Mouse (Mus musculus): ENCODE measurements around the gene Klf6. TPM values are rescaled to one million over a fixed set of nuclear protein-coding genes. Genes with fewer than 3 reads are reported as not detected.

The Klf6 gene
- polyA plus RNA-seq, 1 experiment from 2014 or later = 82.9 TPM

DNA sequence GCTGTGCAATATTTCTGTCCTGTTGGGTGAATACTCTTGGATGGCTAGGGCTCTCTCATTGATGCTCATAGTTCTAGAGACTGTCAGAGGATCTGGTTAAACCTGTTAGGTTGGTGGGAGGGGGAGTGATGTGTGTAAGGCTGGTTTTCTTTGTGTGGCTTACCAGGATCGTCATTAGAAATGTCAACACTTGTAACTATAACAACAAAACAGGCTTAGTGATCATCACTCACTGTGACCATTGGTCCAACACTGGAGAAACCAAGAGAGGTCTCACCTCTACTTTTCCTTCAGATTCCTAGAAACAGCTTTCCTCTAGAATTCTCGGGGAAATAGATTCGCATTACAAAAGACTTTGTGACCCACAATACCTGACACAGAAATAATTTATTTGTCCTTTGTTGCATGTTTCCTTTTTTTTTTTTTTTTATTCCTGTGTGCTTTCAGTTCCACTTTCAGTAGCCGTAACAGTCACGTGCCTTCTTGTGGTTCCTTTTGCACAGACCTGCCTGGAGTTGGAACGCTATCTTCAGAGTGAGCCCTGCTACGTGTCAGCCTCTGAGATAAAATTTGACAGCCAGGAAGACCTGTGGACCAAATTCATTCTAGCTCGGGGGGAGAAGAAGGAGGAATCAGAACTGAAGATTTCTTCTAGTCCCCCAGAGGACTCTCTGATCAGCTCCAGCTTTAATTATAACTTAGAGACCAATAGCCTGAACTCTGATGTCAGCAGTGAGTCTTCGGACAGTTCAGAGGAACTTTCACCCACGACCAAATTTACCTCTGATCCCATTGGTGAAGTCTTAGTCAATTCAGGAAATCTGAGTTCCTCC lies 3.2 kb downstream of the Klf6 start:
- Histone ChIP-seq H3K27ac (peak overlapping the region; percentile 53; the same call in 1 of the 2 replicates), H3K9me3 (no peaks in the 10 kb centered on the region), H3K36me3 (peaks cover 41% of the 10 kb centered on the region), H3K9ac (no peak overlapping the region), H3K4me3 (peak overlapping the region; percentile 73), H3K27me3 (no peaks in the 10 kb centered on the region), H3K4me2 (peak overlapping the region; percentile 63), H3K4me1 (peaks cover 28% of the 10 kb centered on the region)
- 51% methylated on average over 10 of the region's 10 CpGs for WGBS
- ATAC-seq (ENCODE audit: borderline replicate concordance, extremely low read depth, low FRiP score, low TSS enrichment) = no peak

- H3K4me3 ChIP-seq = peak overlapping the region; percentile 73; the same call in 1 of the 2 replicates
- no peak for ATAC-seq (ENCODE audit: borderline replicate concordance, extremely low read depth, low FRiP score, low TSS enrichment)
- no peaks in the 10 kb centered on the region for H3K9me3 ChIP-seq
- no peak overlapping the region for H3K9ac ChIP-seq
- peak overlapping the region; percentile 63; the same call in 1 of the 2 replicates for H3K4me2 ChIP-seq
- H3K27ac ChIP-seq = no peak overlapping the region
- H3K27me3 ChIP-seq = no peaks in the 10 kb centered on the region
- H3K4me1 ChIP-seq = peaks cover 33% of the 10 kb centered on the region
- peaks cover 41% of the 10 kb centered on the region for H3K36me3 ChIP-seq
- WGBS = 88% methylated on average over 9 of the region's 9 CpGs
Observed at GRCm38 (mm10) chr13:5865098-5865415, 3.8 kb downstream of the Klf6 start.

DNA sequence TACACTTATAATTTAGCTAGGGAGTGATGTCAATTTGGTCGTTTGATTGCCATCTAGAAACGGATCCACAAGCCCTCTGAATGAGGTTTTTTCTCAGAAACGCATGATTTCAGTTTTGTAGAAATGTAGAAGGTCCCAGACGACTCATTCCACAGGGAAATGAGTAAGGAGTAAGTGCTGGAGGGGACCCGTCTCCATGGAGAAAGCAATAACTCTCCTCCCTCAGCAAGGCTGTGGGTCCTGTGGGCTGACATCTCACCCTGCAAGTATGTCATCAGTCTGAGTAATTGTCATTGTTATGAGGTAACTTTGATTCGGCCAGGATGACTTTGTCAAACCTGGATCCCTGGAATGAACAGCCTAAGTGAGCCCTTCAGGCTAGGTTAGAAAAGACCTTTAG lies 4.8 kb downstream of the Klf6 start:
- ATAC-seq (ENCODE audit: borderline replicate concordance, extremely low read depth, low FRiP score, low TSS enrichment) = no peak
- Histone ChIP-seq H3K4me3 (no peak overlapping the region), H3K36me3 (peaks cover 41% of the 10 kb centered on the region), H3K9me3 (no peaks in the 10 kb centered on the region), H3K27me3 (no peaks in the 10 kb centered on the region), H3K4me1 (peaks cover 41% of the 10 kb centered on the region), H3K4me2 (no peak overlapping the region), H3K9ac (no peak overlapping the region), H3K27ac (no peak overlapping the region)
- WGBS = 76% methylated on average over 6 of the region's 6 CpGs

GRCm38 (mm10) chr13:5866532-5866931 lies 5.2 kb downstream of the Klf6 start:
- no peak overlapping the region for H3K4me3 ChIP-seq
- peaks cover 41% of the 10 kb centered on the region for H3K36me3 ChIP-seq
- H3K9ac ChIP-seq = no peak overlapping the region
- no peak overlapping the region for H3K4me2 ChIP-seq
- ATAC-seq (ENCODE audit: borderline replicate concordance, extremely low read depth, low FRiP score, low TSS enrichment) = no peak
- WGBS = 91% methylated on average over 5 of the region's 5 CpGs
- no peaks in the 10 kb centered on the region for H3K27me3 ChIP-seq
- H3K27ac ChIP-seq = no peak overlapping the region
- no peaks in the 10 kb centered on the region for H3K9me3 ChIP-seq
- H3K4me1 ChIP-seq = peaks cover 42% of the 10 kb centered on the region

GRCm38 (mm10) chr13:5868376-5868775 lies 7.1 kb downstream of the Klf6 start:
- ATAC-seq (ENCODE audit: borderline replicate concordance, extremely low read depth, low FRiP score, low TSS enrichment) = no peak
- H3K27me3 ChIP-seq = no peaks in the 10 kb centered on the region
- H3K9me3 ChIP-seq = no peaks in the 10 kb centered on the region
- H3K4me2 ChIP-seq = no peak overlapping the region
- H3K36me3 ChIP-seq = peaks cover 41% of the 10 kb centered on the region
- peaks cover 42% of the 10 kb centered on the region for H3K4me1 ChIP-seq
- no peak overlapping the region for H3K27ac ChIP-seq
- WGBS = 84% methylated on average over 8 of the region's 8 CpGs
- no peak overlapping the region for H3K9ac ChIP-seq
- H3K4me3 ChIP-seq = no peak overlapping the region

GRCm38 (mm10) chr13:5869433-5869832 lies 8.2 kb downstream of the Klf6 start:
- H3K27me3 ChIP-seq = no peaks in the 10 kb centered on the region
- 30% methylated on average over 5 of the region's 5 CpGs for WGBS
- H3K4me2 ChIP-seq = peak overlapping the region; percentile 33; the same call in 1 of the 2 replicates
- no peaks in the 10 kb centered on the region for H3K9me3 ChIP-seq
- H3K9ac ChIP-seq = no peak overlapping the region
- no peak overlapping the region for H3K4me3 ChIP-seq
- ATAC-seq (ENCODE audit: borderline replicate concordance, extremely low read depth, low FRiP score, low TSS enrichment) = peak; percentile 20; the same call in 1 of the 2 replicates
- peak overlapping the region; percentile 85 for H3K27ac ChIP-seq
- peaks cover 41% of the 10 kb centered on the region for H3K36me3 ChIP-seq
- peaks cover 37% of the 10 kb centered on the region for H3K4me1 ChIP-seq

DNA sequence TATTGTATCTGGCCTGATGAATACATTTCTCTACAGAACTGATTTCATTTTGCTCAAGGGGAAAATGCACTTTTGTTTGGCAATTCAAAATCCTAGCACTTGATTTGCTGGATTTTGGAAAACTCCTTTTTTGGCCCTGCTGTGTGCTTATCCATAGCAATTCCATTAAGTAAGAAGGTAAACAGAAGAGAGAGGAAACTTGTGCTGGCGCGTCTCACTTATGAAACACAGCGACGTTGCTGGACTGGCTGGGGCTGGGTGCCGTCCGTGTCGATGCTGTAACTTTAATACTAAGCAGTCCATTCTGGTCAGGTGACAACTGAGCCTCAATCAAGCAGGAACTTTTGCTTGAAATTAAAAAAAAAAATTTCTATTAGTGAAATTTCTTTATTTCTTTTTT lies 8.6 kb downstream of the Klf6 start:
- Histone ChIP-seq H3K9me3 (no peaks in the 10 kb centered on the region), H3K27ac (peak overlapping the region; percentile 85), H3K4me2 (peak overlapping the region; percentile 33; the same call in 1 of the 2 replicates), H3K4me3 (no peak overlapping the region), H3K9ac (no peak overlapping the region), H3K4me1 (peaks cover 34% of the 10 kb centered on the region), H3K36me3 (peaks cover 37% of the 10 kb centered on the region), H3K27me3 (no peaks in the 10 kb centered on the region)
- WGBS = 5% methylated on average over 7 of the region's 7 CpGs
- ATAC-seq (ENCODE audit: borderline replicate concordance, extremely low read depth, low FRiP score, low TSS enrichment) = peak; percentile 79; the same call in 1 of the 2 replicates

DNA sequence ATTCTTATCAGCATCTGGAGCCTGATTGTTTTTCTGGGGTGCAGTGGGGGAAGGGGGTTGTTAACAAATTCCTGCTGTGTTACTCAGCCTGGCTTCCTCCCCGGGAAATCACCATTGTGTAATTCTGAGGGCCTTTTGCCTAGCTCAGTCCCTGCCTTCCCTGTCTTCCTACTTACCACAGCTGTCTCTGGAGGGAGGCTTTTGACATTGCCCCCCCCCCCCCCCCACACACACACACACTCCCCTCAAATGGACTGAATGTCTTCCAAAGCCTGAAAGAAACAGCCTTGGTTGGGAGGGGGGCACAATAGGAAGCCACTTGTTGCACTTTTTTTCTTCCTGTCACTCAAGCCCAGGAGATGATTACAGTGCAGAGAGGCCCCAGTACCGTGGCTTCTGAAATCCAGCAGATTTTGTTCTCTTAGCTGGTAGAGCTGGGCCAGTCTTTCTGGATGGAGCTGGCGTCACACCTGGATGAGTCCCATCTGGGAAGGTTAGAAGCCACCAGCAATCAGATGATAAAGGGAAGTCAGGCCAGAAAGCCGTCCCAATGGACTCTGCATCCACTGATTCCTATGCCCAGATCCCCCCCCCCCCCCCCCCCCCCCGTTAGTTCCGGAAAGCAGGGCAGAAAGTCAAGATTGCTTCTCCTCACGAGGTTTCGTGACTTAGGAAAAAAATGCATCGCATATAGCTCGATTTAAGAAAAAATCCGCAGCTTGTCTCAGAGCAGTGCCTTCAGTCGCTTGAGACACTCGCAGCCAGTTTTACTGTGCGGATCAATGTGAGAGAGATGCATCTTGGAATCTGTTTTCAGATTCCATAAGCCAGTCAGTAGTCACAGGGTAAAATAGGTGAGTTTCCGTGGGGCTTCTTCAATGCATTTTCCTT lies 9.3 kb downstream of the Klf6 start:
- H3K4me2 ChIP-seq = peak overlapping the region; percentile 6
- H3K4me3 ChIP-seq = no peak overlapping the region
- peak overlapping the region; percentile 54 for H3K27ac ChIP-seq
- H3K27me3 ChIP-seq = no peaks in the 10 kb centered on the region
- no peaks in the 10 kb centered on the region for H3K9me3 ChIP-seq
- peaks cover 30% of the 10 kb centered on the region for H3K36me3 ChIP-seq
- ATAC-seq (ENCODE audit: borderline replicate concordance, extremely low read depth, low FRiP score, low TSS enrichment) = peak; percentile 90
- H3K9ac ChIP-seq = no peak overlapping the region
- peaks cover 26% of the 10 kb centered on the region for H3K4me1 ChIP-seq
- 14% methylated on average over 15 of the region's 15 CpGs for WGBS

- WGBS = 70% methylated on average over 7 of the region's 7 CpGs
- H3K27ac ChIP-seq = peak overlapping the region; percentile 53; the same call in 1 of the 2 replicates
- peaks cover 22% of the 10 kb centered on the region for H3K36me3 ChIP-seq
- ATAC-seq (ENCODE audit: borderline replicate concordance, extremely low read depth, low FRiP score, low TSS enrichment) = no peak
- H3K27me3 ChIP-seq = no peaks in the 10 kb centered on the region
- H3K9ac ChIP-seq = no peak overlapping the region
- no peak overlapping the region for H3K4me3 ChIP-seq
- H3K4me2 ChIP-seq = no peak overlapping the region
- H3K9me3 ChIP-seq = no peaks in the 10 kb centered on the region
- H3K4me1 ChIP-seq = peaks cover 24% of the 10 kb centered on the region
Observed at GRCm38 (mm10) chr13:5871414-5871813, 10.1 kb downstream of the Klf6 start.

GRCm38 (mm10) chr13:5873681-5874080 lies 12.4 kb downstream of the Klf6 start:
- Histone ChIP-seq H3K9ac (no peak overlapping the region), H3K9me3 (no peaks in the 10 kb centered on the region), H3K27me3 (no peaks in the 10 kb centered on the region), H3K4me3 (no peak overlapping the region), H3K4me2 (no peak overlapping the region), H3K27ac (no peak overlapping the region), H3K36me3 (no peaks in the 10 kb centered on the region), H3K4me1 (peaks cover 19% of the 10 kb centered on the region)
- 72% methylated on average over 3 of the region's 3 CpGs for WGBS
- ATAC-seq (ENCODE audit: borderline replicate concordance, extremely low read depth, low FRiP score, low TSS enrichment) = no peak

- H3K9ac ChIP-seq = no peak overlapping the region
- H3K9me3 ChIP-seq = no peaks in the 10 kb centered on the region
- ATAC-seq (ENCODE audit: borderline replicate concordance, extremely low read depth, low FRiP score, low TSS enrichment) = no peak
Observed at GRCm38 (mm10) chr13:5875478-5875877, 14.2 kb downstream of the Klf6 start.

GRCm38 (mm10) chr13:5878748-5879147 lies 17.5 kb downstream of the Klf6 start:
- Histone ChIP-seq H3K4me2 (no peak overlapping the region), H3K4me3 (no peak overlapping the region), H3K36me3 (no peaks in the 10 kb centered on the region), H3K9ac (no peak overlapping the region), H3K4me1 (no peaks in the 10 kb centered on the region), H3K27ac (no peak overlapping the region), H3K27me3 (no peaks in the 10 kb centered on the region), H3K9me3 (no peaks in the 10 kb centered on the region)
- 57% methylated on average over 4 of the region's 4 CpGs for WGBS
- ATAC-seq (ENCODE audit: borderline replicate concordance, extremely low read depth, low FRiP score, low TSS enrichment) = no peak

More at GRCm38 (mm10) chr13:5875478-5875877, 14.2 kb downstream of the Klf6 start:
- Histone ChIP-seq H3K4me3 (no peak overlapping the region), H3K36me3 (no peaks in the 10 kb centered on the region), H3K27me3 (no peaks in the 10 kb centered on the region), H3K4me1 (peaks cover 6% of the 10 kb centered on the region), H3K27ac (no peak overlapping the region), H3K4me2 (no peak overlapping the region)
- WGBS = 82% methylated on average over 3 of the region's 3 CpGs
